Mouse (Mus musculus) brain, embryonic 14.5 days (tissue): ENCODE results near the gene Lgals8.

Experiments used
- CTCF ChIP-seq: fragments of 200-500 bp; IDR thresholded peaks from 2 replicates; pipeline ENCODE4 v1.5.1; 2012; ENCODE audit warnings: inconsistent platforms, mild to moderate bottlenecking, moderate library complexity, borderline replicate concordance; ENCODE audit not compliant: insufficient read depth, insufficient read length; ENCODE audit errors: extremely low read depth
- POLR2A ChIP-seq: fragments of 200-500 bp; IDR thresholded peaks from 2 replicates; pipeline ENCODE4 v1.6.1; 2012; ENCODE audit warnings: mild to moderate bottlenecking, inconsistent platforms, borderline replicate concordance; ENCODE audit not compliant: poor library complexity, insufficient read depth, insufficient read length, severe bottlenecking; ENCODE audit errors: extremely low read depth

GRCm38 (mm10) chr13:12476886-12477285 is 12.1 kb upstream of the Lgals8 start:
- TF ChIP-seq POLR2A (no peak), CTCF (no peak)
